Mouse (Mus musculus) hindlimb bud, embryonic 11.5 days (tissue): Measurements from ENCODE around the gene Mob3b.

Experiments
- DNase-seq: peaks from one replicate; pipeline ENCODE4 v3.0.0-alpha.2; 2012; ENCODE audit warnings: low read depth, low spot score; ENCODE audit errors: extremely low spot score

The Mob3b gene

GRCm38 (mm10) chr4:35068739-35069138 lies 88.5 kb downstream of the Mob3b start:
- no peak for DNase-seq

- no peak for DNase-seq
These were observed 91.1 kb downstream of the Mob3b start for GRCm38 (mm10) chr4:35066163-35066562.

DNA sequence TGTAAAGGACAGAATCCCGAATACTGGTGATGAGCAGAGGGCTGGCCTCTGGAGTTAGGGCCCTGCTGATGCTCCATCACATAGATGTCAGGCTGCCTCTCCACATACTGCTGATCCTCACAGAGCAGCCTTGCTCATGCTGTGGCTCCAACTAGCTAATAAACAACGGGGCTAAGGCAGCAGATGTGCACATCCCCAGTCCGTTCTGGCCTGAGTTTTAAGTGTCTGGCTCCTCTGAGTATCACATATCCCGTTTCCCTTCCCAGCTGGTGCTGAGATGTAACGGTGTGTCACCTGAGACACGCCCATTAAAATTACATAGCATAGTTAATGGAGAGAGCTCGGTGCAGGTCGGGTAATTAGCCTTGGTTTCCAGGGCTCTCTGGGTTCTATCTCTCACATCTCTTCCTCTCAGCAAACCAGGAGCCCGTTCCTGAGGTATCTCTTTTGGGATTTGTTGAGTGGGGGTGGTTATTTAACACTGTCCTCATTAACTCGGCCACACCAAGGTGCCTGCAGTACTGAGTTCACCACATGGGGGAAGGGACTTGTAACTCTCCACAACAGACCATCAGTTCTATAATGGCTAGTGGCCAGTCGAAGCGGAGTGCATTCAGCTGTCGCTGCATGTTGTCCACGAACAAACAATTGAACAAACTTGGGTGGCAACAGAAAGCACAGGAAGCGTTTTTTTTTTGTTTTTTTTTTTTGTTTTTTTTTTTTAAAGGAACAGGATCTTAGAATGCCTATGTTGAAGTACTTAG lies 92.0 kb downstream of the Mob3b start:
- no peak for DNase-seq

- DNase-seq: no peak
These were observed 94.1 kb downstream of the Mob3b start for GRCm38 (mm10) chr4:35063146-35063719.

DNA sequence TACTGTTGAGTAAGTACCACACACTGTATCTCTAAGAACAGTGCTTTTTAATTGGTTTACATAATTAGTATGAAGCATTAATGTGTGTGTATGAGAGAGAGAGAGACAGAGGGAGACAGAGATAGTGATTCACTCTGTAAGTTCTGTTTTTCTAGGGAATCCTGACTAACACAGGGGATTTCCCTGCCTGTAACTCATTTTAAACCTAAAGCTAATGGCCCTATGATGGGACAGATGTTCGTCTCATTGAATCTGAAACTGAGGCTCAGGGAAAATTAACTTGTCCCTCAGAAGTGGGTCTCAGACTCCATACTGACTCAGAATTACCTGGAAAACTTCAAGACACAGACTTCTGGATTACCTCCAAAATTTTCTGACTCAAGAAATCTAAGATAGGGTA lies 96.3 kb downstream of the Mob3b start:
- no peak for DNase-seq

DNA sequence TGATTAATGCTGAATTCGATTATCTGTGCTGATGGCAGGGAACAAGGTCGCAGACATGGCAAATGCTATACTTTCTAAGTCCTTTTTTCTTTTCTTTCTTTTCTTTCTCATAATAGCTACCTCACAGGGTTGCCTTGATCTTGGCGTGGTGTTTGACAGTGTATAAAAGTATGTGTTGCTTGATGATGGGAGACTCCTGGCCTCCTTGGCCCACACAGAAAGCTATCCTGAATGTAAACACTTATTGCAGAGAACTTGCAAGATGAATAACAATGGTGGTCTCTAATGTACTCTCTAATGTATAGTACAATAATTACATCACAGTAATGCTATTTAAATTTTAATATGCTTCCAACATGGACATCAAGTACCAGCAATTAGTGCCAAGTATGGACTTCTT lies 96.9 kb downstream of the Mob3b start:
- no peak for DNase-seq

DNA sequence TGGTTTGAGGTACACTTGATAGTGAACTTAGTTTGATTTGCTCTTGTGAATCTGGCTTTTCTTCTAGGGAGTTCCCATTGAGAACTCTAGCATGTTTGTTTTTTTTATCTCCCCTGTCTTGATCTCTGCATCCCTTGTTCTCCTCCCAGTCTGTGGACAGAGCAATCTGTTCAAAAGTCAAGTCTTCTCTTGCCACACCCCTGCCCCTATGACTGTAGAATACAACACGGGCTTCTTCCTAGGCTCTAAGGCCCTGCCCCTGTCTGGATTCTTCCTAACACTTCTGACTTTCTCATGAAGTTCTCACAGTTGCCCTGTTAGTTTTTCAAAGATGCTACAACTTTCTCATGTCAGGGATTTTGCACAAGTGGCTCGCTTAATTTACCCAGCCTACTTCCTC lies 102.9 kb downstream of the Mob3b start:
- DNase-seq: no peak

DNA sequence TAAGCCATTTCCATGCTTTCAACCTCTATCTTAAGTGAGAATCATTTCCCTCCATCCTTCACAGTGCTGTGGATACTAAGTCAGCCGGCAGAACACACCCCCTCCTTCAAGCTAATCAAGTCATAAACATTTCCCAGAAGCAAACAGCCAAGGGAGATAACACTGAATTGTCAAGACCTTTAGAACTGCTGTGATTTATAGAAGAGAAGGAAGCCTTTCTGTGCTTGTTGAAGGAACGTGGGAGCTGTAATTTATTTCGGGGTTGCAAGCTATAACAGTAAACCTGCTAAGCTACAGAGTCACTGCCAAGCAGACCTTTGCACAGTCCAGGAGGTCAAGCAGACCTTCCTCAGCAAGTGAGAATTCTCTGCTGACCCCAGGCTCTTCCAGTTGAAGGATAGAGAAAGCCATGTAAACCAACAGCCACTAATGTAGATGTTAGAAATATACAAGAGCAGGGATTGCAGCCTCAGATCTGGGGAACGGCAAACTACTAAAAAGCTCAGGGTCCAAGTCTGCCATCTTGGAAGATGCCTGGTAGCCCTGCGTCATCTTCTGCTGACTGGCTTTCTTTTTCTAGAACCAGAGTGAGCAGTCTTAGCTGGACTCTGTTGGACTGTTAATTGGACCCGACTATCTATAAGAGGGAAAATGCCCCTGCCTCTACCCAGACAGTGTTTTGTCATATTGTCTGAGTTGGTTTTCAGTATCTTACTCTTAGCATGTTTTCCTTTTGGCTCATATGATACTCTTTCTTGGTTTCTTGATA lies 104.9 kb downstream of the Mob3b start:
- DNase-seq: no peak

- DNase-seq: no peak
These were observed 106.1 kb downstream of the Mob3b start for GRCm38 (mm10) chr4:35051152-35051551.

- no peak for DNase-seq
These were observed 107.6 kb downstream of the Mob3b start for GRCm38 (mm10) chr4:35049742-35050058.

DNA sequence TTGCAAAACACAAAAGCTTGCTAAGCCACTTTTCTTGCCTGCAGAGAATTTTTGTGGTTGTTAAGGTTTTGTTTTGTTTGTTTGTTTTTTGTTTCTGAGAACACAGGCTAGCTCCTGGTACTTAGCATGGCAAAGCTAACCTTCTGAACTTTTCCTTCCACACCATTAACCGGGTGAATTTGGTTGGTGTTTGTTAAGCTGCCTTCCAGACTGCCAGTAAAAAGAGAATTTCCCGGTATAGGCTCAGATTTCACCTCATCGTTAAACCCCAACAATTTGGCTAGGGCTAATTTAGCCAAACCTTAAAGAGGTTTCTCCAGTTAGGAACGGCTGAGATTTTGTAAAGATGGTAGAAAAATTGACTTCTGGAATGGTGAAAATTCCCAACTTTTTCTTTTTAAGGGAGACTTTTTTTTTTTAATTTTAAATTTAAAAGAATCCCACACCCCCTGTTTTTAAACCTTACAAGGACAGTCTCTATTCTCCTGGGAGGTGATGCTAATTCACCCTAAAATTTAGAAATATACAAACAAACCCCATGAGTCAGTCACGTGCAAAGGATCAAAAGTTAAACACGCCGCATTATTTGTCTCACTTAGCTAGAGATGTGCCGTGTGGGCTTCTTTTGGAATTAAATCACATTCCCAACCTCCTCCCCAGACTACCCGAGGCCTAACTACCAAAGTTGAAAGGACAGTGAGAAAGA lies 108.1 kb downstream of the Mob3b start:
- no peak for DNase-seq

DNA sequence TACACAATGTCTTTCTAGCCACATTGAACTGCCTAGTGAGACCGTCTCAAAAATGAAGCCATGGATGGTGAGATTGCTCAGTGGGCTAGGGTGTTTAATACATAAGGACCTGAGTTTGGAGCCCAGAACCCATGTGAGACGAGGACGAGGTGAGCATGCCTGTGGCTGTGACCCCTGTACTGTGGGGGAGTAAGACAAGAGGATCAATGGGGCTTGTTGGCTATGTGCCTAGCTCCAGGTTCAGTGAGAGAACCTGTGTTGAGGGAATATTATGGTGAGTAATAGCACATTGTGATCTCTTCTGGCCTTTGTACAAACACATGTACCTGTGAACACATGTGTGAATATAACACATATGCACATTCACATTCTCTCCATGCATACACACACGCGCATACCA lies 116.4 kb downstream of the Mob3b start:
- no peak for DNase-seq

GRCm38 (mm10) chr4:35040306-35040705 lies 117.0 kb downstream of the Mob3b start:
- DNase-seq: no peak

DNA sequence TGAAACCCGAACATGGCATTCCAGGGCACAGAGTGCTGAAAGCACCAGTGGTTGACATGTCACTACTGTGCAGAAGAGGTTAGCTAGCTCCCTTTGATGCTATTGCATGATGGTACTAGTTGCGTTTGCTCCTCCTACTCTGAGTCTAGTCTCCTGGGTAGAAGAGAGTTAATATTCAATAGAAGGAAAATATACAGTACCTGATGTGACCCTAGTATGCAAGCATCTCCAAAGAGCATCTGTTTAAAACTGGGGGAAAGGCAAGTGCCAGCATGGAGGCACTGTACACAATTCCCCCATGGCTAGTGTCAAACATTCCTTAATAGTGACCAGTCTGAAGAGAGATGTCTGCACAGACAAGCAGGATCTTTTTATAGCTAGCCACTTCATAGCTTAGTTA lies 119.5 kb downstream of the Mob3b start:
- DNase-seq: no peak

DNA sequence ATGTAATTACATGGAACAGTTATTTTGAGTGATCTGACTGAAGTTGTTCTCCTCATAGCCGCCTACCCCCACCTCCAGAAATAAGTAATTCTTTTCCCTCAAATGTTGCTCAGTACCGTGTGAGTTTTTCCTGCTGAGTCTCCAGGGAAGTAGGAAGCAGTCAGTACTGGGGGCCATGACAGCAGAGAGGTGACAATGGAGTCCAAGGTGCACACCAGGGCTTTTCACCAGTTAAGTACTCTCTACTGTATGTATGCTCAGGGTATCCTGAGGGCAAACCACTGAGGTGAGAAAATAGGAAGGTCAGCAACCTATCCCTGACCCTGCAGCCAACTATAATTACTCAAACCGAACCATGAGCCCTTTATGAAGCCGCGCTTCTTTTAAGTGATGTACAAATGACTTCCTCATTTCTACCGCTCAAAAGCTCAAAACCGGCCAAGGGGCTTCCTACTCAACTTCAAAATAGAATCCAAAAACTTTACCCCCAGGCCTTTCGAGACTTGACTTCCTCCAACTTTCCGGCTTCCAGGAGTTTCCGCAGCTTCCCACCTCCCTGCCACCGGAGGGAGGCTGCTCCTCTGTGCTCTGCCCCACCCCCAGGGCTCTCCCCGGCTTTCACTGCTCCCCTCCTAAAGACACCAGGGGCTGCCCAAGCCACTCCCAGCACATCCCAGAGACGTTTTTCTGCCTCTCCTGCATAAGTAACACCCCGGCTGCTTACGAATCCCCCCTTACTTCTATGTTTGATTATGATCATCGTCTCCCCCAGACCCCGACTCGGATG lies 122.6 kb downstream of the Mob3b start:
- no peak for DNase-seq

DNA sequence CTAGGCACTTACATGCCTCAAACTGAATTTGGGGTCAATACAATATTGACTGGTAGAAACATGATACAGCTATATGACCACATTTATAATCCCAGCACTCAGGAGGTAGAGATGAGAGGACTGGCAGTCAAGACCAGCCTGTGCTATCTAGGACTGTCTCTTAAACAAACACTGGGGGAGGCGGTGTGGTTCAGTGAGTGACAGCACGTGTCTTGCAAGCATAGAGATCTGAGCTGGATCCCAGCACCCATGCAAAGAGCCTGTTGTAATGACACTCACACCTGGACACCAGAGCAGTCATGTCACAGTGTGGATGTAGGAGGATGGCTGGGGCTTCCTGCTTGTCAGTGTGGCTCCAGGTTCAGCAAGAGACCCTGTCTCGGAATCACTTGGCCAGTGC lies 124.5 kb downstream of the Mob3b start:
- no peak for DNase-seq

- DNase-seq: no peak
These were observed 125.7 kb downstream of the Mob3b start for GRCm38 (mm10) chr4:35031623-35032022.

DNA sequence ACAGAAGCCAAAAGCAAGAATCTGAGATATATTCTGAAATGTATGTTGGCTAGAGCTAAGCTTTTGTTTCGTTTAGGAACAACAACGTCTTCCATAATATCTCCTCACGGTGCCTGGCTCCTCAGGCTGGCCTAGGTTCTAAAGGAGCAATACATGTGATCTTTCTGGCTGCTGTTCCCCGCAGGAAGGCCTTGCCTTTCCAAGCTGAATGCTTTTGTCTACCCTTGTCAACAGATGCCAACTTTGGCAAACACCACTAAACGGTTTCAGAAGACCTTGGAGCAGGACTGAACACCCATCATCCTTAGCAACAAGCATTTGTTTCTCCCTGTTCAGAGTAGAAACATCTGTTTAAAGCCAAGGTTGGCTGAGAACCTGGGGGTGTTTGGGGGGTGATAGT lies 126.1 kb downstream of the Mob3b start:
- DNase-seq: no peak

DNA sequence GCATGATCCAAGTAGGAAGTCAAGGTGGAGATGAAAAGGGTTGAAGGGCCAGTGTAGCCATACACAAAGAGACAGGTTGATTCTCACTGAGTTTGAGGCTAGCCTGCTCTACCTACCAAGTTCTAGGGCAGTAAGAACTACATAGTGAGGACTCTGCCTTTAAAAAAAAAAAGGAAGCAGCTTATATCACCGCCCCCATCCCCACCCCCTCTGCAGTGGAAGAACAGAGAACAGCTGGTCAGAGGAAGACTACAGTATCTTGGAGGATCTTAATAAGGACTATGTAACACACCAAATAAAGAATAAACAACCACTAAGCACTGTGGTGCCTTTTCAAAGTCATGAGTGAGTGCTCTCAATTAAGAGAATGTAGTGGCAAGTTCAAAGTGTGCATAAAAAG lies 138.9 kb downstream of the Mob3b start:
- DNase-seq: no peak

DNA sequence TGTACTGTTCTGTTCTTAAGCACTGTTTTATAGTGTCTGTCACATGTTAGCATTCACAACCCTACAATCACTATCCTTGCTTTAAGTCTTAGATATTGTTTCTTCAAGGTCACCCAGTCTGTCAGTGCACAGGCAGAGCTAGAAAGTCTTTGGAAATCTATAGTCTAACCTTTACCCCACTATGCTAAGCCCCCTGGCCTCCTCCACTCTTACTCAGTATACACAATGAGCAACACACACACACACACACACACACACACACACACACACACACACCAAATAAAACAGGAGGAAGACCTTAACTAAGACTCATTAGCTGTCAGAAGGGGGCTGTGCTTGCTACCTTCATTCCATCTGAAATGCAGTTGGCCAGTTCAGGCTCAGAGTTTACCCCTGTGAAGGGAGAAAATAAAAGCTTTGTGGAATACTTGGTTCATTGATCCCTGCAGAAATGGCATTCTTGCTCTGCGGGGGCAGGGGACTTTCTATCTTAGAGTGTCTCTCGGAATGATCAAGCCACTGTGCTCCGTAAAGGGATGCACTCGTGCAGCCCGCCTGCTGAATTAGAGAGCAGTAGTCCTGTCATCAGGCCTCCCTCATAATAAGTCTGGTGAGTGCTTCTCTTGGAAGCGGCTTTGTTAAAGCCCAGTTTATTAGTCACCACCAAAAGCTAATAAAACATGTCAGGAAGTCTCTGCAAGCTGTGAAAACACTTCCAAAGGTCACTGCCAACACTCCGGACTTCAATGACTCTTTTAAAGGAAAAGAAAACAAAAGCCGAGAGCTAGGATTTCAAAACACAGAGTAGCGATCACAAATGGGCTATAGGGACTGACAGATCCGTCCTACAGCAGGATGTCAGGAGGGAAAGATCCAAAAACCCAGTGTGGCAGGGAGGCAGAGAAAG lies 144.6 kb downstream of the Mob3b start:
- no peak for DNase-seq
